Mouse (Mus musculus): Measurements from ENCODE around the gene Gm20388.
A peak's percentile ranks its signal among the peaks of the same experiment; 100 is the strongest.

Gm20388 gene

DNA sequence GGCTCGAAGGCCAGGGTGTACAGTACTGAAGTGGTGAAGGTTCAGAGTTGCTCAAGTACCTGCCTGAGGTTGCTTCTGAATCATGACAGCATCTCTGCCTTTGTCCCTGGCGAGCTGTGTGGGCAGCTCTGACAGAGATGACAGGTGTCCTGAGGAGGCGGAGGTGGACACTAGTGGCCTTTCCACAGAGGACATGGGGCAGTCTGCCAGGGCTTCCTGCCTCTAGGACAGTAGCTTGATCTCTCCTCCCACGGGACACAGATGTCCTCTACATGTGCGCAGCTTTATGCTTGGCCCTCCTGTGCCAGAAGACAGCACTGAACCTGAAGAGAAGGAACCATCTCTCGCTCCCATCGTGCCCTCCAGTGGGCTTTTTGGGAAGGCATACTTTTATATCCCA is 222.5 kb downstream of the Gm20388 start:
- no peak for DNase-seq

DNA sequence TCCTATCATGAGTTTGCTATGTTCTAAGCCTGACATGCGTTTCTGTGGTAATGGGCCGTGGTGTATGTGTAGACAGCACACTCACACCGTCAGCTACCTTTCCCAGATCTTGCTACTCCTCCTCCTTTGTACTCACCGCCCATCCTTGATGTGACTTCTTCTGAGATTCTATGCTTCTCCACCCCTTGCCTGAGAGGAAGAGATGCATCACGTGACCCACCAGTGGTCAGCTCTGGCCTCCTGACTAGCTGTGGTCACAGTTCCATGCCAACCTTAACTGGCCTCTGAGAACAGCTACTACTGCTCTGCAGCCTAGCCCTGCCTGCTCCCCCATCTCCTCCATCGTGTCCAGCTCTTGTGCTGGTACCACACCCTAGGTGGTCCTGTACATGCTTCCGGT is 225.0 kb downstream of the Gm20388 start:
- DNase-seq: no peak

DNA sequence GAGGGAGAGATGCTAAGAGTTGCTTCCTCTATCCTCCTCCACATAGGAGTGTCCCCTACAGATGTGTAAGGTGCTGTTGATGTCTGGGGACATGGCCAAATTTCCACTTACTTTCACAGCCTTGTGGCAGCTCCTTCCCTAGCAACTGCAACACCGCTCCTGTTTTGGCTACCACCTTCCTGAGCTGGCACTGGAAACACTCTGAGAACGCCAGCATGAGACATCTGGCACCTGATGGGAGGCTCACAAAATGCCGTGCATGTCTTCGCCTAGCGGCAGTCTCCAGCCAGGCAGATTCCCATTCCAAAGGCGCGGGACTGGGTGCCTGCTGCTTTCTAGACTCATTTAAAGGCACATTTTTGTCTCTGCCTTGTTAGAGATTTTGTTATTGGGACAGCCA is 226.0 kb downstream of the Gm20388 start:
- DNase-seq: no peak

DNA sequence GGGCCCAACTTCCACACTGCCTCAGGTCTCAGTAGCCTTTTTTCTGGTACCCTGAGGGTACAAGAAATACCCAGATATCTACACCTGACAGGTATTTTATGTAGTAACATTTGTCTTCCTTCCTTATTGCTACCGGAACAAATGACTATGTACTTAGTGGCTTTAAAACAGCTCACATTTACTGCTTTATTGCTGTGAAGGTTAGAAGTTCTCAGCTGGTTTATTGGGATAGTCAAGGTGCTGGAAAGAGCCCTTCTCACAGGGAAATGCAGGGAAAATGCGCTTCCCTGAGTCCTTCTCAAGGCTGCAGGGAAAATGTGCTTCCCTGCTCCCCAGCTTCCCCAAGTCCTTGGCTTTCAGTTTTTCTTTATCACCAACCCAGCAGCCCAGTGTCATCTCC is 228.3 kb downstream of the Gm20388 start:
- DNase-seq: no peak

DNA sequence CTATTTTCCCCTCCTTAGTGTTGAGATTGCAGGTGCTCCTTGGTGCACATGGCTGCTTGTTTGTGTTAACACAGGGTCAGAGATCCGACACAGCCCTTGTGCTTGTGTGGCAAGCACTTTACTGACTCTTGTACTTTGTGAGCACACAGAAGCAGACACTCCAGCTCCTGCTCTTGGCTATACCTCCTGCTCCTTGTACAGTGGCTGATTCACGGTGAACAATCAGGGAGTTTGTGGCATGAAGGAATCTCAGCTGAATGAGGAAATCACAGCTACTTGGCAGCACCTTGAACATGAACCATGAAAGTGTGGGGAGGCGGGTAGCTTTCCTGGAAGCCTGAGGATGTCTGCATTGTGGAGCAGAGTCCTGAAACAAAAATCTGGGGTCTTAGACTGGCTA is 230.1 kb downstream of the Gm20388 start:
- peak; percentile 36 to 50 for DNase-seq

DNA sequence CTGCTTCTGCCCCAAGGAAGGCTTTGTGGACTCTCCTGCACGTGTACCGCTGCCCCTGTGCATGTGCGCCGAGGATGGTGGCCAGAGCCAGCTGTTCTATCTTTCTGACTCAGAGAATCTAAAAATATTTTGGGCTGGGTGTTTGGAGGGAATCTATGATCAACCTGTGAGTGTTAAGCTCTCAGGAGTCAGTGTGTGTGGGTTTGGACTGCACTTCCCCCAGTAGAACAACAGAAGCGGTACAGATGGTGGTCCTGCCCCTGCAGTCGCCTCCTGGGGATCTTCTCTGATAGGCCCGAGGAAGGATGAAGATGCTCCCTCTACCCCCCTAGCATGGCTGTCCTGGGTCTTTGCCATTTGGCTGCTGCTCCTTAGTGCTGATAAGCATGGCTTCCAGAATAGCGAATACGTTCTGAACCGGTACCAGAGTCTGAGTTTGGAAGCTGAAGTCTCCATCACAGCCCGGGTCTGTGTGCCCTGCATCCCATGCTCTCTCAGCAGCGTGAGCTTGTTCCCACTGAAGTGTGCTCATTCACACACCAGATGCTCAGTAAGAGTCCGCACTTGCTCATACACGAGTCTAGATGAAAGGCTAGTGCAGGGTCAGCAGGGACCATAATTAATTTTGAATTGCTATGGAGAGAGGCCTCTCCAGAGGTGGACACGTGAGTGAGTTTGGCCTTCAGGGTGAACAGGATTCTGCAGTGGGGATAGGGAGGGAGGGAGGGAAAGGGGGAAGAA is 233.4 kb downstream of the Gm20388 start:
- no peak for DNase-seq

DNA sequence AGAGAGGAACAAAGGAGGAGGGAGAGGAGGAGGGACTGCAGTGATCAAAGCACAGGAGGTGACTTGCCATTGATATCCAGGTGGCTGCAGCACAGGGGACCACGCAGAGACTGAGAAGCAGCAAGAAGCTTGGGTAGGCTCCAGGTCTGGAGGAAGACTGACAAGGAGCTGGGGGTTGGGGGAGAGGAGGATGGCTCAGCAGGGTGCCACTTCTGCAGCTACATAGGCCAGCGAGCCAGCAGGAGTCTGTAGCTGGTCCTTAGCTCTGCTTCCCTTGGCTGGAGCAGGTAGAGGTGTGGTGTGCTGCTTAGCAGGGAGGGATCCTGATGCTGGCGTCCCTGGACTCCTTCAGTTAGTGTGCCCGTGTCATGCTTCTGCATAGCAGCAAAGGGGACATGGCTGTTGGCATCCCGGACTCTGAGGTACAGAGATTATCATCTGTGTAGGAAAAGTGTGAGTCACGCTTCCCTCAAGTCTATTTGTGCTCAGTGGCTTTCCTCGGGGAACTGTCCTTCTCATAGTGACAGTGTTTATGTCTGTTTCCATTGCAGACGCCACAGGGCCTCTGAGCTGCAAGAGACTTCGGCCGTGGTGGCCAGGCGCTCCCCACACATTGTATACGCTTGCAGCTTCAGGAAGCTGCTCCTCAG is 234.1 kb downstream of the Gm20388 start:
- peak; percentile 60 to 86 for DNase-seq

DNA sequence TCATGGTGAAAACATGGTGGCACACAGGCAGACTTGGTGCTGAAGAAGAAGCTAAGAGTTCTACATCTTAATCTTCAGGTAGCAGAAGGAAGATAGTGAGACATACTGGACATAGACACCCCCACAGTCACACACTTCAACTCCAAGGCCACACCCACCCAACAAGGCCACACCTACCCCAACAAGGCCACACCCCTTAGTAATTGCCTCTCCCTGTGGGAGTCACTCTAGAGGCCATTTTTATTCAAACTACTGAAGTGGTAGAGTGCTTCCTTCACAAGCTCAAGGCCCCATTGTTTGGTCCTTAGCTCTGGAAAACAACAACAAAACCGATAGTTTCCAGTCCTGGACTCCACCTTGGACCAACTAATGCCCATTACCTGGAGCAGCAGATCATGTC is 235.4 kb downstream of the Gm20388 start:
- DNase-seq: no peak

DNA sequence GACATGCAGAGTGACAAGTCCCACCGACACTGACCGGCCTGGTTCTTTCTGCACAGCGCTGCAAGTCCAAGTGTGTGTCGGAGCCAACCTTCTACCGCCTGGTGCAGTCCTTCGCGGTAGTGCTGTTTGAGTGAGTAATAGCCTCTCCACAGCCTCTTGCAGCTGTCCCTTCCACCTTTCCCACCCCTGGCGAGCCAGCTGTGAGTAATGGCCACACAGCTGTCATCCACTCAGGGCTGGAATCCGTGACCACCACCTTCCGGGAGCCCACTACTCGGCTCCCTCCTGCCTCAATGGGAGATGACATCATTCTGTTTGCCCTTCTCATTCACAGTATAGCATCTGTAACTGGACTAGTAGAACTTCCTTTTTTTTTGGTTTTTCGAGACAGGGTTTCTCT is 239.4 kb downstream of the Gm20388 start:
- no peak for DNase-seq

DNA sequence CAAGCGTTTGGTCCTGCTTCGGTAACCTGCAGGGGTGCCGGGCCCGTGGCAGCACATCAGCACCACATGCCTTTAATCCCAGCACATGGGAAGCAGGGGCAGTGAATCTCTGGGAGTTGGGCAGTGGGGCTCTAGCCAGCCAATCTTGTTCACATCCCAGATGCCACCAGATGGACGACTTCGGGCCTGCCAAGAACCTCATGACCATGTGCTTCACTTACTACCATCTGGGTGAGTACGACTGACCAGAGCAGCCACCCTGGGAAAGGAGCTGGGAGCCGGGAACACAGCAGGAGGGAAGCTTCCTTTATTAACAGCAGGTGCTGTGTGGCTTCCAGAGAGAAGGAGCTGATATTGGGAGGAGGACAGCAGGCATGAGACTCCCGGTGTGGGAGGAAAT is 240.5 kb downstream of the Gm20388 start:
- no peak for DNase-seq

DNA sequence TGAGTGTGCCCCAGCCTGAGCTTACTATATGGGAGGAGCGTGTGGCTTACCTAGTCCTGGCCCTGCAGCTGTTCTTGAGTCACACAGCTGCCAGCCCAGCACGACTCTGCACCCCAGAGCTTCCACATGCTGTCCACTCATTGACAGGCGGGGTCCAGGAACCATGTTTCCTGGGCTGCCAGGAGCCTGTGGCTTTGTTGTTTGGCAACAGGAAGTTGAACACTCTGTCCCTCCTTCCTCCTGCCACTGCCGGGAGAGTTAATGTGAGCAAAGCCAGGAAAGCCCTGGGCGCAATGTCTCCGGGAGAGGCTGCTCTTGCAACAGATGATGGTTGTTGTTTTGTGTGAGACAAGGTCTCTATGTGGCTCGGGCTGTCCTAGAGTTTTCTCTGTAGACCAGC is 242.0 kb downstream of the Gm20388 start:
- peak; percentile 64 to 75 for DNase-seq

DNA sequence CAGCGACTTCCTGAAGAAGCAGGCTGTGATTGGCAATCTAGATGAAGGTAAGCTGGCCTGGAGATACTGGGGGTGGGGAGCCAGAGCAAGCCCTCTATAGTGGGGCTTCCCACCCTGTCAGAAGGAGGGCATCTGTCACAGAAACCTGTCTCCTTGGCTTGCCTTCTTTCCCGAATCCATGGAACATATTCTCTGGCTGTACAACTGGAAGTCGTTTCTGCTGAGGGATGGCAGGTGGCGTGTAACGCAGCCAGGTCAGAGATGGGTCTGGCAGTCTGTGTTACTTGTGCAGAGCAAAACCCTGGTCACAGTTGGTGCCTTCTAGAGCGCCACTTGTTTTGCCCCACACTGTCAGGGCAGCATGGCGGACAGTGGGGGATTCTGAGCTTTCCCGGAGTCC is 249.7 kb downstream of the Gm20388 start:
- DNase-seq: no peak

DNA sequence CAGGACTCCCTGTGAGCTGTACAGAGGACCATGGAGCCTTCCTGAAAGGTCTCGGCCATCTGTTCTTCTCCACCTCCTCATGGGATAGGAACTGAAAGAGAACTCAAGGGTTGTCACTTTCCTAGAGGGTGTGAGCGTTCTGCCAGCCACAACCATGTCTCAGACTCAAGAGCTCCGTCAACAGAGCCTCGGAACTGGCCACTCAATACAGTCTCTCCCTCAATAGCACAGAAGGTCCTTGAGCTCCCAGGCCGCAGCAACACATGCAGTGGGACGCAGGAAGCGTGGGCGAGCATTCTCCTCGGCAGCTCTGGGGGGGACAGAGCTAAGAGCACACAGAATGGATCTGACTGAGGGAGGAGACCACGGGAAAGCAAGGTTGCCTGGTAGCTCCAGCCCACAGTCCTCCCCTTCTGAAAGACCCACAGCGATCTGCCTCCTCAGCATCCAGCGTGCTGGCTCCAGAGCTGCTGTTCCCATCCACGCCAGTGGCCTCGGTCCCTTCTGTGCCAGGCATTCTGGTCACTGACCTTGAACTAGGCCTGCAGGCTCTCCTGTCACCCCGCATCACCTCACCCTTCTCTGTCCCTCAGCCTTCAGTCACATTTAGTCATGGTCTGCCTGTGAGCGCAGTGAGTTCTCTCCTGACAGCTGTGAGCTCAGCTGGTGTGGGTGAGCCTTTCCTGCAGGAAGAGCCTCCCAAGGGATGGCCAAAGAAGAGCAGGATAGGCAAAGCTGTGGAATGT is 251.2 kb downstream of the Gm20388 start:
- DNase-seq: no peak

DNA sequence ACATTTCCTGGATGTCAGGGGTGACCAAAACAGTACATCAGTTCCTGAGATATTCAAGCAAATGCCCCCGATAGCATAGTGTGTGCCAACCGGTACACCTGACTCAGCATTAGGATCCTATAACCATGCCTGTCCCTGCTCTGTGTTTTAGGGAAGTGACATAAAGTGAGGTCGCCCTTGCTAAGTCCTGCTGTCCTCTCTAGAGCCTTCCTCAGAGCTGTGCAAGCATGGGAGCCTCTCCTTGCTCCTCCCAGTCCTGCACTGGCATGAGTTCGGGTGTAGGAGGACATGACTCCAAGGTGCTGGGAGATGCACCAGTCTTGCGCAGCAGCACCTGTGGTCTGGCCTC is 251.7 kb downstream of the Gm20388 start:
- no peak for DNase-seq

DNA sequence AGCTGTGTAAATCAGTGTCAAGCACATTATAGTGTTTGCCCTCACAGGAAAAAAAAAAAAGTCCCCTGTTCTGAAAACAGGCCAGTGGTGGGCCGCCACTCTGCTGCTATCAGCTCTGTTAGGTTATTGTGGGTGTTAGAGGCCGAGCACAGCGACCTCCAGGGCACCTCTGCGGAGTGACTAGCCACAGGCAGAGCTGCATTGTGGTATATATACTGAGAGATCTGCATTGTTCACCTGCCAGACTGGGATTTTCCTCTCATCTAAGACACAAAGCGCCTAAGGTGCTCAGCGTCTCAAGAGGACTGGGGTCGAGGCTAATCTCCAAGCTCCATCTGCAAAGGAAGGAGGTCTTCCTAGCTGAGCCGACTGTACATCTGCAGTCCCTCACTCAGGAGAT is 252.7 kb downstream of the Gm20388 start:
- no peak for DNase-seq

DNA sequence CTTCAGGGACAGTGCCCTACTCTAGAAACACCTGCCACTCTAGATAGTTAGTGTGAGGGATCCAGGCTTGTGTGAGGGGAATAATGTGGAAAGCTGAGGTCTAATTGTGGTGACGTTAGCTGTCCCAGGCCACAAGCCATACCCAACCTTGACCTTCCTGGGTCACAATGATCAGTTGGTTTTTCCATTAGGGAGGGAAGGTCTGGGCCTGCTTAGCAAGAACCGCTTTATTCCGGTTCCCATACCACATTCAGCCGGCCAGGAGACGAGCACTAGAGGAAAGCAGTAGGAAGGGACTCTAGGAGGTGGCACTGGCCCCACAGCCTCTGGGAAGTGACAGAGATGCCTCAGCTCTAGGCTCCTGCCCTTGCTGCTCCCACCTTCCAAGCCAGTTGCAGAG is 253.4 kb downstream of the Gm20388 start:
- DNase-seq: no peak

DNA sequence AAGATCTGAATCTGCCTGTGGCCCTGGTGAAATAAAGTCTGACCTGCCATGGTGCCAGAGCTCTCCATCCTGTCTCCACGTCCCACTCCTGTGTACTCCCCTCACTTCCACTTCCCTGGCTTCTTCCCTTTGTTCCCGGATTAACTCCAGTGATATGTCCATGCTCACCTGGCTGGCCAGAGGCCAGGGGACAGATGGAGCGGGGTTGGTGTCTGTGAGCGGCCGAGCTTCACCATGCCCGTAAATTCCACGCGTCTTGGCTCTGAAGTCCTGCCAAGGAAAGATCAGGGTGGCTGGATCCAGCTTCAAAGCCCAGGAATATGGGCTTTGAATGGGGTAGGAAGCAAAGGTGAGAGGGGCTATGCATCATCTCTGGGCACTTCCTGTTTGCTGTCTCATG is 256.5 kb downstream of the Gm20388 start:
- no peak for DNase-seq

DNA sequence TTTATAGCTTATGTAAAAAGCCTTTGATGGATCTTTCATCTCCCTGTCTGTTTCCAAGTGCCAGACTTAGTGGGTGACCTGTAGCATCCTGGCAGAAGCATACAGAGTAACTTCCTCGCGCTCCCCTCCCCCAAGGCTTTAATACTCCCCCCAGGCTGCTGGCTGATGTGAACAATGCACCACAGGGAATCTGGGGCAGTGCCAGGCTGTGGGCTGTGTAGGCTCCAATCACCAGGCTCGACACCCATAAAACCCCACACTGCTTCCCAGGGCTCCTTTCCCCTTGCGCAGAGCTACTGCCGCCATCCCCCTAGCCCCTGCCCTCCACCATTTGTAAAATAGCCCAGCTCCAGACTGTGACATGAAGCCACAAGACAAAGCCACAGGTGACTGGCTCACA is 257.2 kb downstream of the Gm20388 start:
- peak in 1 of 2 experiments; percentile 64 for DNase-seq

DNA sequence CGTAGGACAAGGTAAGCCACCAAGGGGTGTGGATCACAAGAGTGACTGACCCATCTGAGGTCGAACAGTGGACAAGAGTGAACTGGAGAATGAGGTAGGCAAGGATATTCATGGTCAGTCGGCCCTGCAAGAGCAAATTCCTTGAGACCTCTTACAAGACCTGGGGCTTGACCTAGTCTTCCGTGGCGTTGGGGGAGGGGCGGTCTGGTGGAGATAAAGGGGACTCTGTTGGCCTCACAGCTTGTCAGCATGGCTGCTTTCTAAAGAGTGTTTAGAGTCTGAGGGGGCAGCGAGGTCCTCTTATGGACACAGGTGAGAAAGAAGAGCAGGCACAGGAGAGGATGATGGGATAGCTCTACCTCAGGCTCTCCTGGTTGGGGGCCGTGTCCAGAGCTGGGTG is 258.5 kb downstream of the Gm20388 start:
- DNase-seq: no peak

DNA sequence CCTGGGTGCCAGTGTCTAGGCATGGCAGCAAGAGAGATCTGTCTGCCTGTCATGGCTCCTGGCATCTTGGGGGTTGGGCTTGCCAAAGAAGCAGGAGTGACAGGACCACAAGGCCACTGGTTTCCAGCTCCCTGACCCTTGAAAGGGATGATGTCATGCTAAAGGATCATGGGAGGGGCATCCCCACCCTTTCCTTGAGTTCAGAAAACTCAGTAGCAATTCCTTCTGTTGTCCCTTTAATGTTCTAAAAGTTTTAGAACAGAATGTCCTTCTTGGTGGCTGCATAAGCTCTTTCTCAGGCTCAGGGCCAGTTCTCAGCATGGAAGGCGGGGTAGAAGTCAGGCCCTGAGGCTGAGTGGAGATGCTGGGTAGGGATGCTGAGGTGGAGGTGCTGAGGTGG is 262.6 kb downstream of the Gm20388 start:
- no peak for DNase-seq

DNA sequence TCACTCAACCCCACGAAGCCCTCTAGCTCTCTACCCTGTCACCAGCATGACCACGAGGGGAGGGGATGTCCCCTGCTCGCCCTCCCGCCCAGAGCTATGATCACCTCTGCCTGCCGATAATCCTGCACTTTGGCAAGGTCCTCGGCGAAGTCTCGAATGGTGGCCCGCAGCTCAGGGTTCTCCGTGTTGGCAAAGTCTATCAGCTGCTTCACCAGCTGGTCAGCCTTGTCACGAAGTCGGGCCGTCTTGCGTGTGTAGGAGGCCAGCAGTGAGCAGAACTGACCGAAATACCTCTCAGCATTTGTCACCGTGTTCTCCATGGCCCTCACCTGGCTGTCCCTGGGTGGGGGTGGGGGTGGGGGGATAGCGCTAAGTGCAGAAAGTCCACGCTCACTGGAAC is 264.0 kb downstream of the Gm20388 start:
- no peak for DNase-seq

DNA sequence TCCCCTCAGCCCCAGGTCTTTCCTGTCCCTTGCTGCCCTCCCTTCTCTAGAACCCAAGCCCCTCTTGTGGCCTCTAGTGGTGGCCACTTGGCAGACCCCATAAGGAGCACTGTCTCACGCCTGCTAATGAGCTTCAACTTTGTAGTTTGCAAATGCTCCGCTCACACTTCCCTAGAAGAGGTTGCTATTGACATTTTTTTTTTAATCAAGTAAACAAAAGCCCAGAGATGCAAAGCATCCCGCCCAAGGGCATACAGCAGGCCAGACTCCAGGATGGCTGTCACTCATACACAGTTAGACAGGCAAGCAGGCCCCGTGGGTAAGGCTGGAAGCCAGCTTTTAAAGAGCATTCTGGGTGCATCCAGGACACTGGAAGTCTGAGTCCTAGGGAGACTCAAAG is 266.0 kb downstream of the Gm20388 start:
- DNase-seq: no peak

DNA sequence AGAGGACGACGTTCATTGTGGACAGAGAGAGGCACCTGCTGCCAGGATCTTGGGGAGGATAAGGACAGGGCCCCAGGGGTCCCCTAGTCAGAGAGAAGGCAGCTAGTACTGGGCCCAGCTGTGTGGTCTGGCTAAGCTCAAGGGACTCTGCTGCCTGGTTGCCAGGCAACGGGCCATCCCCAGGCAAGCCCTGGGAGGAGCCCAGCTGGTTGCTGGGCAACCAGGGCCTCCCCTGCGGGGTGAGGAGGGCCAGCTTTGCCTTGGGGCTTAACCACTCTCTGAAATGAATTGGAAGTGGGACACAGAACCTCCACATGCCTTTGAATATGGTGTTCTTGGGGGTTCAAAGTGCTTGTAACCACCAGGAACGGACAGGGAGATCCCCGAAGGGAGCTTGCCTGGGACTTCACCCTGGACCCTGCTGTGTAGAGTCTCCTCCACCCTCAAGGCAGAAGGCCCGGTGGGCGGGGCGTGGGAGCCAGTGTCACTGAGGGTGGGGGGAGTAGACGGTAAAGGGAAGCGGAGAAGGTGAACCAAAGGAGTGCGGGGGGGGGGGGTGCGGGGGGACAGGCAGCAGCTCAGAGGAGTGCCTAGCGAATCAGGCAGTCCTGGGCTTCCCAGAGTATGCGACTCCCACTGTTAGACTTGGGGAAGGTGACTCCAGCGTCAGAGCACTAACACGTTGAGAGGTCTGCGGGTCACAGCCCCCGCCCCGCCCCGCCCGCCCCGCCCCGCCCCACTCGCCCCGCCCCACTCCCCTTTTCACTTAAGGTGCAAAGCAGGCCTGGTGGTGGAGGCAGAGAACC is 266.9 kb downstream of the Gm20388 start, which contains the start of gene Fam92b:
Fam92b (minus strand) TSS at position 149 of the 806 bp plus-strand sequence.
- DNase-seq: peak; percentile 53 to 86
